Mouse (Mus musculus): ENCODE measurements at regions not wholly inside any gene's neighbourhood (a gene's known extent, or its start where the extent isn't known, plus 50 kb on each side); places are given as distances from the start of the nearest gene placed in this dataset.

DNA sequence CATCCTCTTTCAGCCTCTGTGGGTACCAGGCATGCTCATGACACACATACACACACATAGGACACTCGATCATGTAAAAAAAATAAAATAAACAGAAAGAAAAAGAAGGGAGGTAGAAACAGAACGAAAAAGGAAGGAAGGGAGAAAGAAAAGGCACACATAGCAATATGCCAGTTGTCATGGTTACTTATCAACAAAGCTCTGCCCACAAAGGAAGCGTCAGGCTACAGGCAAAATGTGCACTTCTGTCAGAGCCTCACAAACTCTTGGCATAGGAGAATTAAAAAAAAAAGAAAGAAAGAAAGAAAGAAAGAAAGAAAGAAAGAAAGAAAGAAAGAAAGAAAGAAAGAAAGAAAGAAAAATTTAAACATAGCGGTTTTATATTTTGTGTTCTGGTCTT, 56.9 kb upstream of the Sox2 start:
- H3K9ac ChIP-seq (ENCODE audit: low read depth, low read length), result no peak overlapping the region
- DNase-seq (ENCODE audit: low spot score) (no peak), ATAC-seq (replicated peaks; ENCODE audit: low FRiP score) (no peak)
- no peaks in the 10 kb centered on the region for H3K9me3 ChIP-seq (ENCODE audit: control insufficient read depth, low read length)
- no peaks in the 10 kb centered on the region for H3K36me3 ChIP-seq (ENCODE audit: control insufficient read depth, insufficient read depth, low read length)
- 66% methylated on average over 4 of the region's 4 CpGs for WGBS
- H3K4me1 ChIP-seq (replicated peaks; ENCODE audit: control insufficient read depth, insufficient read depth, low read length), result no peaks in the 10 kb centered on the region
- no peak overlapping the region for H3K4me3 ChIP-seq (ENCODE audit: low read depth, low read length)
- H3K4me2 ChIP-seq, result no peak overlapping the region
- H3K27ac ChIP-seq (ENCODE audit: low read depth, low read length), result no peak overlapping the region
- no peaks in the 10 kb centered on the region for H3K27me3 ChIP-seq (replicated peaks; ENCODE audit: control insufficient read depth, insufficient read depth, low read length)

DNA sequence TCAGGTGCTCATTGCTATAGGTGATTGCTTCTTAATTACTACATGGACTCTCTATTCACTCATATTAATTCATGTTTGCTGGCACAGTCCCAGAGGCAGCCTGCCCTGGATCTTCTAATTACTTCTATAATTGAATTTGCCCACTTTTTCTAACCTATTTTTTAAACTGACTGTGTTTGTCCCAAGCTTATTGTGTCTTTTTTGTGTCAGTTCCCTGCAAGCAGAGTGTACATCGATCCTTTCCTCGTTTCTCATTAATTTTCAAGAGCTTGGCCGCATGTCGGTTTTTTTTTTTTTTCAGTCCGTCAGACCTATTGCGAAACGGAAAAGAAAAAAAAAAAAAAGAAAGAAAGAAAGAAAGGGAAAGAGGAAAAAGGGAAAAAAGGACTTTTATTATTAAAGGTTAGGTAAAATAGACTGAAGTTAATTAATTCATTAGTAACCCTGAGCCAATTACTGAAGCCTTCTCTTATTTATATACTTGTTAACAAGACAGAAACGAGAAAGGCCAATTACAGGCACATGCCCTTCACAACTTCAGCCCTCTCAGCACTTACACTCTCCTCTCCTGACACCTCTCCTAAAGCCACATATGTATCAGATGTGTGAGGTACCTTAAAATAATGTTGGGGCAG, 72.2 kb upstream of the Sox2 start:
- WGBS, result 75% methylated on average over 8 of the region's 8 CpGs
- DNase-seq (ENCODE audit: low spot score) (no peak), ATAC-seq (replicated peaks; ENCODE audit: low FRiP score) (no peak)
- no peak overlapping the region for H3K27ac ChIP-seq (ENCODE audit: low read depth, low read length)
- H3K4me3 ChIP-seq (ENCODE audit: low read depth, low read length), result no peak overlapping the region
- H3K36me3 ChIP-seq (ENCODE audit: control insufficient read depth, insufficient read depth, low read length), result no peaks in the 10 kb centered on the region
- H3K9ac ChIP-seq (ENCODE audit: low read depth, low read length), result no peak overlapping the region
- H3K9me3 ChIP-seq (ENCODE audit: control insufficient read depth, low read length), result no peaks in the 10 kb centered on the region
- H3K4me2 ChIP-seq, result no peak overlapping the region
- no peaks in the 10 kb centered on the region for H3K27me3 ChIP-seq (replicated peaks; ENCODE audit: control insufficient read depth, insufficient read depth, low read length)
- no peaks in the 10 kb centered on the region for H3K4me1 ChIP-seq (replicated peaks; ENCODE audit: control insufficient read depth, insufficient read depth, low read length)

DNA sequence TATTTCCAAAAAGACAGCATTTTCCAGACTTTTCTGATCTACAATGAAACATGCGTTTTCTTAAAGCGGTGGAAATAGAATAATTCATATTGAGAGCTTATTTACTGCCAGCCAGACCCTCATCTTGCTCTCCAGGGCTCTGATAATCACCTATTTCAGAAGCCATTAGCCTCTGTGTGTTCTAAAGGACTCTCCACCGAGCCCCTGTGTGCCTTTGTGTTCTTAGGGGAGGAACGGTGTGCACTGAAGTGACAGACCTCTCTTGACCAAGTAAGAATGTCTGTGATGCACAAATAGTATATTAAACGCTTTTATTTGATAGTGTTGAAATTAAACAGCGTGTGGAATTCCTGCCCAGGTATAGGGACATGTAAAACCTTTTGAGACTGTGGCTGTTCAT, 73.1 kb upstream of the Sox2 start:
- H3K4me3 ChIP-seq (ENCODE audit: low read depth, low read length), result no peak overlapping the region
- no peak overlapping the region for H3K4me2 ChIP-seq
- no peaks in the 10 kb centered on the region for H3K4me1 ChIP-seq (replicated peaks; ENCODE audit: control insufficient read depth, insufficient read depth, low read length)
- no peak overlapping the region for H3K9ac ChIP-seq (ENCODE audit: low read depth, low read length)
- no peak overlapping the region for H3K27ac ChIP-seq (ENCODE audit: low read depth, low read length)
- no peaks in the 10 kb centered on the region for H3K27me3 ChIP-seq (replicated peaks; ENCODE audit: control insufficient read depth, insufficient read depth, low read length)
- no peaks in the 10 kb centered on the region for H3K36me3 ChIP-seq (ENCODE audit: control insufficient read depth, insufficient read depth, low read length)
- no peaks in the 10 kb centered on the region for H3K9me3 ChIP-seq (ENCODE audit: control insufficient read depth, low read length)
- WGBS, result 83% methylated on average over 6 of the region's 6 CpGs
- ATAC-seq (replicated peaks; ENCODE audit: low FRiP score) (no peak), DNase-seq (ENCODE audit: low spot score) (no peak)

GRCm38 (mm10) chr3:34576159-34576558, 74.0 kb upstream of the Sox2 start:
- Histone ChIP-seq H3K27me3 (replicated peaks; ENCODE audit: control insufficient read depth, insufficient read depth, low read length) (no peaks in the 10 kb centered on the region), H3K9ac (ENCODE audit: low read depth, low read length) (no peak overlapping the region), H3K9me3 (ENCODE audit: control insufficient read depth, low read length) (no peaks in the 10 kb centered on the region), H3K4me1 (replicated peaks; ENCODE audit: control insufficient read depth, insufficient read depth, low read length) (no peaks in the 10 kb centered on the region), H3K27ac (ENCODE audit: low read depth, low read length) (no peak overlapping the region), H3K4me2 (no peak overlapping the region), H3K36me3 (ENCODE audit: control insufficient read depth, insufficient read depth, low read length) (no peaks in the 10 kb centered on the region), H3K4me3 (ENCODE audit: low read depth, low read length) (no peak overlapping the region)
- ATAC-seq (replicated peaks; ENCODE audit: low FRiP score) (no peak), DNase-seq (ENCODE audit: low spot score) (no peak)
- 39% methylated on average over 11 of the region's 11 CpGs for WGBS

DNA sequence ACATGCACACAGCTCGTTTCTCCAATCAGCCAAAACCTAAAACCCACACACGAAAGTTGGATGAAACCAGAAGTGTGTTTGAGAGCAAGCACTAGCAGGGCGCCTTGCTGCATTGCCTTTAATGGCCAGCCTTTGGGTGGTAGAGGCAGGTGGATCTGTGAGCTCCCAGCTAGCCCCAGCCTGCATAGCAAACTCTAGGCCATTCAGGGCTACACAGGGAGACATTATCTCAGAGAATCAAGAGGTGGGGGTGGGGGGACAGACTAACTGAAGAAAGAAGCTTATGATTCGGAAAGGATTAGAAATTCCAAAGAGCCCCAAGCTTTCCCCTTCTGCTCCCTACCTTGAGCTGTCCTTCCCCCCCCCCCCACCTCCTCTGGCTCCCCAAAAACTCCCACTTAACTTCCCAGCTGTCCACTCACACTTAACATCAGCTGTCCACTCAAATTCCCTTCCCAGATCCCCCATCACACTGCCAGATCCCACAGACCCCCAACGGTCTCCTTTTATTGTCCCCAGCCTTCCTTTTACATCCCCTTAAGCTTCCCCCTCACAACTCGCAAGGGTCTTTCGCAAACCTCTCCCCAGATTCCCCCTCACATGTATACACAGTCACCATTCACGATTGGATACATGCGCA, 75.4 kb upstream of the Sox2 start:
- WGBS, result 72% methylated on average over 9 of the region's 9 CpGs
- ATAC-seq (replicated peaks; ENCODE audit: low FRiP score) (no peak), DNase-seq (ENCODE audit: low spot score) (no peak)
- Histone ChIP-seq H3K27ac (ENCODE audit: low read depth, low read length) (no peak overlapping the region), H3K4me1 (replicated peaks; ENCODE audit: control insufficient read depth, insufficient read depth, low read length) (no peaks in the 10 kb centered on the region), H3K36me3 (ENCODE audit: control insufficient read depth, insufficient read depth, low read length) (no peaks in the 10 kb centered on the region), H3K9ac (ENCODE audit: low read depth, low read length) (no peak overlapping the region), H3K4me3 (ENCODE audit: low read depth, low read length) (no peak overlapping the region), H3K9me3 (ENCODE audit: control insufficient read depth, low read length) (no peaks in the 10 kb centered on the region), H3K27me3 (replicated peaks; ENCODE audit: control insufficient read depth, insufficient read depth, low read length) (no peaks in the 10 kb centered on the region), H3K4me2 (no peak overlapping the region)

DNA sequence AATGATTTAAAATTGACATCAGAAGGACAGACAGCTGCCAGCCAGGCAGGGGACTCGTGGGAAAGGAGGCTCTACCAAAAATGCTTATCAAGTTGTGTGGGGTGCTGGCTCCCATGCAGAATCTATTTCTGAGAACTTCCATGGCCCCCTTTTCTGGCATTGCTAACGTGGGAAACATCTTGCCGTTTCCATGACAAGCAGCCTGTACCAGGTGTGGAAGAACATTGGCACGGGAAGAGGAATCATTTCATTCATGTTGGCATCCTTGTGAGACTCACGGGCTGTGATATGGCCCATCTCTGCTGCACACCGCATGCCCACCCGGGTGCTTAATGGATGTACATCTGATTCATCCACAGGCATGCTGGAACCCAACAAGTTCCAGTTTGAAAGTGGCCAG, 76.9 kb upstream of the Sox2 start:
- no peaks in the 10 kb centered on the region for H3K9me3 ChIP-seq (ENCODE audit: control insufficient read depth, low read length)
- H3K27me3 ChIP-seq (replicated peaks; ENCODE audit: control insufficient read depth, insufficient read depth, low read length), result no peaks in the 10 kb centered on the region
- H3K27ac ChIP-seq (ENCODE audit: low read depth, low read length), result no peak overlapping the region
- no peak for ATAC-seq (replicated peaks; ENCODE audit: low FRiP score)
- WGBS, result 83% methylated on average over 7 of the region's 7 CpGs
- no peak overlapping the region for H3K9ac ChIP-seq (ENCODE audit: low read depth, low read length)
- H3K4me2 ChIP-seq, result no peak overlapping the region
- no peak overlapping the region for H3K4me3 ChIP-seq (ENCODE audit: low read depth, low read length)
- no peaks in the 10 kb centered on the region for H3K36me3 ChIP-seq (ENCODE audit: control insufficient read depth, insufficient read depth, low read length)
- H3K4me1 ChIP-seq (replicated peaks; ENCODE audit: control insufficient read depth, insufficient read depth, low read length), result no peaks in the 10 kb centered on the region
- no peak for DNase-seq (ENCODE audit: low spot score)

GRCm38 (mm10) chr3:34572081-34572480, 78.1 kb upstream of the Sox2 start:
- WGBS, result 87% methylated on average over 6 of the region's 6 CpGs
- DNase-seq (ENCODE audit: low spot score), result no peak

DNA sequence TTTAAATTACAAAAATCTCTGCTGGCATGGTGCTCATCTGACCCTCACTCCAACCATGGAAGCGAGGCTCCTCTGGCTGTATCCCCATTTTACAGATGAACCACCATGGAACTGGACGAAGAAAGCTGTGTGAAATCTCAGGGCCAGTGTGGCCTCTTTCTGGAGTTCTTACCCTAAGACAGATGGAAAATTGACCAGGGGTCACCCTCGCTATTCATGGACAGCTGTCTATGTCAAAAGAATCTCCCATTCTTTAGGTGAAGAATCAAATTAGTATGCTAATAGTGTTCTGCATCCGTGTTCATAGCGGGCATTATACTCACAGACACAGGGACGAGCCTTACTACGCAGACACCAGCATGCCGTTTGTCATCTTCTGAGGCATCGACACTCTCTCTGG, 78.6 kb upstream of the Sox2 start:
- Histone ChIP-seq H3K4me2 (no peak overlapping the region), H3K9ac (ENCODE audit: low read depth, low read length) (no peak overlapping the region), H3K27ac (ENCODE audit: low read depth, low read length) (no peak overlapping the region), H3K4me3 (ENCODE audit: low read depth, low read length) (no peak overlapping the region), H3K4me1 (replicated peaks; ENCODE audit: control insufficient read depth, insufficient read depth, low read length) (no peaks in the 10 kb centered on the region), H3K9me3 (ENCODE audit: control insufficient read depth, low read length) (no peaks in the 10 kb centered on the region), H3K27me3 (replicated peaks; ENCODE audit: control insufficient read depth, insufficient read depth, low read length) (no peaks in the 10 kb centered on the region), H3K36me3 (ENCODE audit: control insufficient read depth, insufficient read depth, low read length) (no peaks in the 10 kb centered on the region)
- 81% methylated on average over 9 of the region's 9 CpGs for WGBS
- ATAC-seq (replicated peaks; ENCODE audit: low FRiP score) (no peak), DNase-seq (ENCODE audit: low spot score) (no peak)

More at GRCm38 (mm10) chr3:34572081-34572480, 78.1 kb upstream of the Sox2 start:
- ATAC-seq (replicated peaks; ENCODE audit: low FRiP score), result no peak
- no peaks in the 10 kb centered on the region for H3K27me3 ChIP-seq (replicated peaks; ENCODE audit: control insufficient read depth, insufficient read depth, low read length)
- H3K27ac ChIP-seq (ENCODE audit: low read depth, low read length), result no peak overlapping the region
- no peaks in the 10 kb centered on the region for H3K9me3 ChIP-seq (ENCODE audit: control insufficient read depth, low read length)
- no peaks in the 10 kb centered on the region for H3K4me1 ChIP-seq (replicated peaks; ENCODE audit: control insufficient read depth, insufficient read depth, low read length)
- no peak overlapping the region for H3K4me2 ChIP-seq
- no peaks in the 10 kb centered on the region for H3K36me3 ChIP-seq (ENCODE audit: control insufficient read depth, insufficient read depth, low read length)
- no peak overlapping the region for H3K4me3 ChIP-seq (ENCODE audit: low read depth, low read length)
- no peak overlapping the region for H3K9ac ChIP-seq (ENCODE audit: low read depth, low read length)

- Histone ChIP-seq H3K36me3 (ENCODE audit: control insufficient read depth, insufficient read depth, low read length) (no peaks in the 10 kb centered on the region), H3K9me3 (ENCODE audit: control insufficient read depth, low read length) (no peaks in the 10 kb centered on the region), H3K4me2 (no peak overlapping the region), H3K9ac (ENCODE audit: low read depth, low read length) (no peak overlapping the region), H3K27me3 (replicated peaks; ENCODE audit: control insufficient read depth, insufficient read depth, low read length) (no peaks in the 10 kb centered on the region), H3K4me1 (replicated peaks; ENCODE audit: control insufficient read depth, insufficient read depth, low read length) (no peaks in the 10 kb centered on the region), H3K4me3 (ENCODE audit: low read depth, low read length) (no peak overlapping the region), H3K27ac (ENCODE audit: low read depth, low read length) (no peak overlapping the region)
- WGBS, result 86% methylated on average over 10 of the region's 10 CpGs
- DNase-seq (ENCODE audit: low spot score), result no peak
- no peak for ATAC-seq (replicated peaks; ENCODE audit: low FRiP score)
These were observed 80.2 kb upstream of the Sox2 start for GRCm38 (mm10) chr3:34569998-34570397.
